Mouse (Mus musculus) B cell, adult 67 days (primary cell): ENCODE data around the gene Yipf4. TPM values are rescaled to one million over a fixed set of nuclear protein-coding genes. Genes with fewer than 3 reads are reported as not detected.

ENCODE experiments used
- total RNA-seq, 2 experiments: library from RNA; stranded (reverse); gene quantifications; 4 replicates each; pipeline ENCODE4 v1.2.4; 2023

Yipf4 gene
- 10 to 100 TPM; 62.6 to 73.1 TPM for total RNA-seq

GRCm38 (mm10) chr17:74489024-74489900 is at the start of gene Yipf4:
Yipf4 (plus strand) TSS chr17:74489493.

DNA sequence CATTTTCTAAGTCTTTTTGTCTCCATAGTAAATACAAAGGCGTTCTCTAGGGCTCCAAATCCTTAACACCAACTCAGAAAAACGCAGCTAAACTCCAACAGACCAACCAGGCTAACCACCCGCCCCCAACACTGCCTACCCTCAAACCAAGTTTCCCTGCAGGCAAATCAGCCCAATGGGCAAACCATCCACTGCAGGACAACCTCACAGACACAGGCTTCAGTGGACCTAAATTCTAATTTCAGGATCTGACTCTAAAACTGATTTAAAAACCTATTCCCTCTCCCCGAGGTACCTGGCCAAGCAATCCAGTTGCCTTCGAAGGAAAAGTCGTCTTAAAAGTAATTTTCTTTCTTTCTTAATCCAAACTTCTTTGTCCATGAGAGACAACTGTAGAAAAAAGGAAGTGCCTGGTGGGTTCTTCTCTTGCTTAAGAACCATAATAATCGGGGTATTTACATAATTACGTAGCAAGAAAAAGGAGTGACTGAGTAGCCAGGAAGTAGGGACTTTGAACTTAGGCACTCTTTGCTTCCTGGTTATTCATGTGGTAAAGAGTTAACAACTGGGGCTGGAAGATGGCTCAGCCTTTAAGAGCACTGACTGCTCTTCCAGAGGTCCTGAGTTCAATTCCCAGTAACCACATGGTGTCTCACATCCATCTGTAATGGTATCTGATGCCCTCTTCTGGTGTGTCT is 30.4 kb upstream of the Yipf4 start, which contains the start of gene Nlrc4:
TSS of gene Nlrc4 (minus strand) at position 432 of the 698 bp plus-strand sequence.

DNA sequence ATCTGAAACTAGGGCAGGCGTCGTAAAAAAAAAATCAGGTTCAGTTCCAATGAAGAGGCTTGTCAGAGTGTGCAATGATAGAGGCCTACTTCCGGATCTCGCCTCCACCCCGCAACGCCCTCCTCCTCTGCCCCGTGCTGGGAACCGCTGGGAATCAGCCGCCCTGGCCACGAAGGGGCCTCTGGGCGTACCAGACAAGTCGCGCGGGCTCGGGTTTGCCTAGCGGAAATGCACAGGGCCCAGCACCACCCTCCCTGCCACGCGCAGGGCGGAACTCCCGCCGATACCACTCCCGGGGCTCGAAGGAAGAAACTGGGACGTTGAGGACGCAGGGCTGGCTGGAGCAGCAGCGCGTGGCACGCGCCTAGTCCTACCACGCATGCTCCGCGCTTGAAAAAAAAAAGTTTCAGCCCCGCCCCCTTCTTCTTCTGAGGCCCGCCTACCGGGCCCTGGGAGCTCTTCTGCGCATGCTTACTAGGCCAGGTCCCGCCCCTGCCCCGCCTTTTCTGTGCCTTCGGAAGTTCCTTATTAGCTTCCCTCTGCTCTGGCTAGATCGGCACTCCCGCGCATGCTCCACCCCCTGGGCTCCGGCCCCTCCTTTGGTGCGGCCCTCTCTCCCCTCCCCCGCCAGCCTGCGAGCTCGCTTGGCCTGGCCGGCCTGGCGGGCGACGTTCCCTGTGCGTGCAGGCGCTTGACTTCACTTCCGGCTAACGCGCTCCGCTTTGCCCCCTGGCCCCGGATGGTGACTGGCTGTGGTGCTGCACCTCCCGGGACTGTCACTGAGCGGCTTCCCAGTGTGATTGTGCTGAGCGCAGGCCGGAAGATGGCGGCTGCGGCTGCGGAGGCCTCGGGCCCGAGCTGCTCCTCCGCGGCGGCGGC is 38.7 kb downstream of the Yipf4 start, which contains the start of gene Birc6:
TSS of gene Birc6 (plus strand) at position 567 of the 879 bp plus-strand sequence.

Other genes starting within 250 kb of the Yipf4 start
- gene Memo1, start 194.0 kb upstream of the Yipf4 start, total RNA-seq, result 10 to 100 TPM; 32.4 to 33.1 TPM
- 10 to 100 TPM; 42.0 to 46.8 TPM for gene Dpy30, start 165.5 kb upstream of the Yipf4 start, total RNA-seq
- gene Spast, start 150.5 kb upstream of the Yipf4 start, total RNA-seq, result 10 to 100 TPM; 29.5 to 33.2 TPM
- gene Slc30a6, start 93.9 kb upstream of the Yipf4 start, total RNA-seq, result 10 to 100 TPM; 16.3 to 19.3 TPM
- gene Nlrc4, start 30.4 kb upstream of the Yipf4 start, total RNA-seq, result 10 to 100 TPM; 21.9 to 24.8 TPM
- 100 to 1,000 TPM; 229 to 236 TPM for gene Birc6, start 38.8 kb downstream of the Yipf4 start, total RNA-seq
- gene Ttc27, start 228.2 kb downstream of the Yipf4 start, total RNA-seq, result 10 to 100 TPM; 35.4 to 42.8 TPM